Mouse (Mus musculus) MEL (cell line): ENCODE measurements around the gene Fgg. TPM values are rescaled to one million over a fixed set of nuclear protein-coding genes. Genes with fewer than 3 reads are reported as not detected.

Experiments used
- DNase-seq: peaks from one replicate; pipeline ENCODE4 v3.0.0; 2011; ENCODE audit warnings: low read depth, low spot score
- H3K27ac ChIP-seq: 2 replicates; pipeline ENCODE4 v1.5.1; 2012; ENCODE audit warnings: low read depth, mild to moderate bottlenecking, control low read depth, low read length, moderate library complexity; ENCODE audit not compliant: control insufficient read depth
- H3K27me3 ChIP-seq, 2 experiments: fragments of 150-350 bp in 1 of 2; sonication (generic) in 1 of 2; 2 replicates each; pipeline ENCODE4 v1.6.1; 2012; ENCODE audit warnings: low read length in 2 of 2, mild to moderate bottlenecking in 2 of 2, improper control_type of control experiment in 1 of 2, moderate library complexity in 1 of 2; ENCODE audit not compliant: insufficient read depth in 2 of 2, control insufficient read depth in 1 of 2
- H3K36me3 ChIP-seq, 2 experiments: 2 replicates each; pipeline ENCODE4 v1.6.1; 2012 to 2014; ENCODE audit warnings: low read length in 2 of 2, improper control_type of control experiment in 1 of 2, inconsistent platforms in 1 of 2, mild to moderate bottlenecking in 1 of 2; ENCODE audit not compliant: insufficient read depth in 2 of 2, control insufficient read depth in 1 of 2
- H3K4me1 ChIP-seq, 2 experiments: fragments of 150-350 bp in 1 of 2; sonication (generic) in 1 of 2; 2 replicates each; pipeline ENCODE4 v1.6.1; 2012; ENCODE audit warnings: low read length in 2 of 2, improper control_type of control experiment in 1 of 2, mild to moderate bottlenecking in 1 of 2; ENCODE audit not compliant: insufficient read depth in 2 of 2, control insufficient read depth in 1 of 2
- H3K4me3 ChIP-seq, 2 experiments: fragments of 150-350 bp in 1 of 2; sonication (generic) in 1 of 2; 2 replicates each; pipeline ENCODE4 v1.5.1; 2012; ENCODE audit warnings: low read depth in 2 of 2, low read length in 2 of 2, mild to moderate bottlenecking in 2 of 2, moderate library complexity in 2 of 2, control low read depth in 1 of 2, improper control_type of control experiment in 1 of 2; ENCODE audit not compliant: control insufficient read depth in 1 of 2, insufficient read depth in 1 of 2
- H3K79me2 ChIP-seq: 2 replicates; pipeline ENCODE4 v1.6.1; 2012; ENCODE audit warnings: mild to moderate bottlenecking, low read length, moderate library complexity; ENCODE audit not compliant: control insufficient read depth, poor library complexity, insufficient read depth
- H3K9ac ChIP-seq: 2 replicates; pipeline ENCODE4 v1.6.1; 2012; ENCODE audit warnings: low read depth, mild to moderate bottlenecking, control low read depth, low read length, moderate library complexity; ENCODE audit not compliant: control insufficient read depth, poor library complexity, severe bottlenecking
- H3K9me3 ChIP-seq: fragments of 150-350 bp; sonication (generic); replicated peaks from 2 replicates; pipeline ENCODE4 v1.6.1; 2012; ENCODE audit warnings: mild to moderate bottlenecking, low read length, improper control_type of control experiment, moderate library complexity; ENCODE audit not compliant: insufficient read depth
- BHLHE40 ChIP-seq: IDR thresholded peaks from 2 replicates; pipeline ENCODE4 v1.6.1; 2012; ENCODE audit warnings: low read depth, mild to moderate bottlenecking, inconsistent platforms, low read length, improper control_type of control experiment, borderline replicate concordance
- CHD2 ChIP-seq: IDR thresholded peaks from 2 replicates; pipeline ENCODE4 v1.6.1; 2011; ENCODE audit warnings: low read length, improper control_type of control experiment
- E2F4 ChIP-seq: IDR thresholded peaks from 2 replicates; pipeline ENCODE4 v1.6.1; 2011; ENCODE audit warnings: low read depth, low read length, improper control_type of control experiment, borderline replicate concordance
- EP300 ChIP-seq, 2 experiments: IDR thresholded peaks; 2 replicates each; pipeline ENCODE4 v1.6.1; 2011; ENCODE audit warnings: improper control_type of control experiment in 2 of 2, low read length in 2 of 2, low read depth in 1 of 2, mild to moderate bottlenecking in 1 of 2
- ETS1 ChIP-seq: IDR thresholded peaks from 2 replicates; pipeline ENCODE4 v1.6.1; 2012; ENCODE audit warnings: low read depth, mild to moderate bottlenecking, inconsistent platforms, low read length, improper control_type of control experiment, moderate library complexity
- MAFK ChIP-seq: IDR thresholded peaks from 2 replicates; pipeline ENCODE4 v1.6.1; 2011; ENCODE audit warnings: low read depth, mild to moderate bottlenecking, low read length, improper control_type of control experiment, borderline replicate concordance
- MAZ ChIP-seq: IDR thresholded peaks from 2 replicates; pipeline ENCODE4 v1.6.1; 2012; ENCODE audit warnings: low read depth, mild to moderate bottlenecking, inconsistent platforms, low read length, improper control_type of control experiment
- MEF2A ChIP-seq: IDR thresholded peaks from 2 replicates; pipeline ENCODE4 v1.6.1; 2014; ENCODE audit warnings: low read depth, mild to moderate bottlenecking, inconsistent platforms, low read length, improper control_type of control experiment; ENCODE audit not compliant: poor library complexity, insufficient replicate concordance, severe bottlenecking; ENCODE audit errors: extremely low read depth
- MXI1 ChIP-seq: IDR thresholded peaks from 2 replicates; pipeline ENCODE4 v1.6.1; 2011; ENCODE audit warnings: mild to moderate bottlenecking, low read depth, low read length, improper control_type of control experiment
- NRF1 ChIP-seq: IDR thresholded peaks from 2 replicates; pipeline ENCODE4 v1.6.1; 2014; ENCODE audit warnings: low read depth, mild to moderate bottlenecking, inconsistent platforms, low read length, improper control_type of control experiment, moderate library complexity; ENCODE audit not compliant: poor library complexity, insufficient read depth, severe bottlenecking
- RAD21 ChIP-seq: IDR thresholded peaks from 2 replicates; pipeline ENCODE4 v1.6.1; 2011; ENCODE audit warnings: mild to moderate bottlenecking, low read depth, low read length, improper control_type of control experiment
- SMC3 ChIP-seq: IDR thresholded peaks from 2 replicates; pipeline ENCODE4 v1.6.1; 2011; ENCODE audit warnings: low read depth, low read length, improper control_type of control experiment
- ZMIZ1 ChIP-seq: IDR thresholded peaks from 2 replicates; pipeline ENCODE4 v1.6.1; 2012; ENCODE audit warnings: low read depth, mild to moderate bottlenecking, inconsistent platforms, low read length, improper control_type of control experiment, moderate library complexity
- ZNF384 ChIP-seq: IDR thresholded peaks from 2 replicates; pipeline ENCODE4 v1.6.1; 2012; ENCODE audit warnings: low read depth, mild to moderate bottlenecking, inconsistent platforms, low read length, improper control_type of control experiment
- polyA plus RNA-seq, 2 experiments: library from polyadenylated mRNA; stranded (reverse) in 1 of 2; unstranded in 1 of 2; fragments of >175 nt in 1 of 2; fragments of >200 nt in 1 of 2; gene quantifications; 2 replicates each; pipeline versions ENCODE4 v1.2.1 to v1.2.4; 2012; ENCODE audit warnings: low replicate concordance in 2 of 2, low read depth in 1 of 2; ENCODE audit not compliant: insufficient read length in 2 of 2, insufficient read depth in 1 of 2, missing spikeins in 1 of 2
- total RNA-seq: library from RNA; depleted of rRNA; stranded (reverse); fragments of 300-350 nt; gene quantifications from 2 replicates; pipeline ENCODE4 v1.2.3, GENCODE M21; 2012

Gene Fgg
- total and polyA plus RNA-seq, 3 experiments = not detected

GRCm38 (mm10) chr3:83032746-83033308 is 25.3 kb downstream of the Fgg start (continued):
- no peak for TF ChIP-seq MAFK

GRCm38 (mm10) chr3:83033801-83034200 is 26.3 kb downstream of the Fgg start:
- no peak overlapping the region for H3K9ac ChIP-seq
- H3K79me2 ChIP-seq = no peaks in the 10 kb centered on the region
- H3K4me1 ChIP-seq = no peaks in the 10 kb centered on the region
- H3K36me3 ChIP-seq = no peaks in the 10 kb centered on the region
- no peaks in the 10 kb centered on the region for H3K27me3 ChIP-seq
- no peaks in the 10 kb centered on the region for H3K9me3 ChIP-seq
- H3K4me3 ChIP-seq = no peak overlapping the region
- DNase-seq = no peak
- no peak for TF ChIP-seq BHLHE40
- no peak overlapping the region for H3K27ac ChIP-seq

GRCm38 (mm10) chr3:83038865-83039264 is 31.3 kb downstream of the Fgg start:
- no peaks in the 10 kb centered on the region for H3K36me3 ChIP-seq
- no peak for DNase-seq
- H3K4me3 ChIP-seq = no peak overlapping the region
- H3K27ac ChIP-seq = no peak overlapping the region
- H3K9me3 ChIP-seq = no peaks in the 10 kb centered on the region
- no peaks in the 10 kb centered on the region for H3K79me2 ChIP-seq
- H3K27me3 ChIP-seq = no peaks in the 10 kb centered on the region
- no peak for TF ChIP-seq MAZ
- no peak for TF ChIP-seq CHD2
- TF ChIP-seq NRF1 = no peak
- no peak for TF ChIP-seq E2F4
- TF ChIP-seq MAFK = no peak
- TF ChIP-seq ETS1 = no peak
- no peak for TF ChIP-seq ZNF384
- no peak for TF ChIP-seq MEF2A
- no peak for TF ChIP-seq ZMIZ1
- TF ChIP-seq MXI1 = no peak
- TF ChIP-seq SMC3 = no peak
- no peak for TF ChIP-seq RAD21
- no peak for TF ChIP-seq EP300 (IDR thresholded peaks at IDR 0.05; ENCODE audit: low read depth in 1 of 2, low read length in 2 of 2)
- no peak for TF ChIP-seq BHLHE40
- no peak overlapping the region for H3K9ac ChIP-seq
- no peaks in the 10 kb centered on the region for H3K4me1 ChIP-seq
